Mouse (Mus musculus): ENCODE measurements around the gene Pola2. TPM values are rescaled to one million over a fixed set of nuclear protein-coding genes. Genes with fewer than 3 reads are reported as not detected.

Gene Pola2
- total RNA-seq, 2 experiments from 2014 or later = 8.6 to 11.6 TPM

DNA sequence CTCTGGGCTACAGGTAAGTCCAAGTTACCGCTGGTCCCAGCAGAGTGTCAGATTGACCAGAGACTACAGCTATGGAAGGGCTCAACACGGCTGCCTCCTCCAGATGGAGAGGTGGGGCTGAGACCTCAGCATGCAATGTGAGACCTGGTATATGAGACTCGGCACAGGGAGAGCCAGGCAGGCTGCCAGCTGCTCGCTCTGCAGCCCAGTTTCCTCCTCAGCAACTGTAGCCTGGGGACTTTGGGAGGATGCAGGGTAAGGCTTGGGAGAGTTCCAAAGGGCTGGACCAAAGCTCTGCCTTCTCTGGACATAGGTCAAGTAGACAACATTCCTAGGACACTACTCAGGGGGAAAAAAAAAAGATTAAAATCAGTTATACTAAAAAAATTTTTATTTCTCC, 23.8 kb downstream of the Pola2 start:
- intact Hi-C loops (cut with DNase I) = no loop called here
- DNase-seq = peak; percentile 86 to 88

- intact Hi-C loops (cut with DNase I) = no loop called here
- no peak for DNase-seq
Measured at GRCm38 (mm10) chr19:5939715-5940114, 24.3 kb downstream of the Pola2 start.

DNA sequence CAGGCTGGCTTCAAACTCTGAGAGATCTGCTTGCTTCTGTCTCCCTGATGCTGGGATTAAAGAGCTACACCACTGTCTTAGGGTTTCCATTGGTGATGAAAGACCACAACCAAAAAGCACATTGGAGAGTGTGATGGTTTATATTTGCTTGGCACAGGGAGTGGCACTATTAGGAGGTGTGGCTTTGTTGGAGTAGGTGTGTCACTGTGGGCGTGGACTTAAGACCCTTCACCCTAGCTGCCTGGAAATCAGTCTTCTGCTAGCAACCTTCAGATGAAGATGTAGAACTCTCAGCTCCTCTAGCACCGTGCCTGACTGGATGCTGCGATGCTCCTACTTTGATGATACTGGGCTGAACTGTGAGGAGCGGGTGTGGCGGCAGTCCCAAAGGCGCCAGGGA, 25.5 kb downstream of the Pola2 start:
- intact Hi-C loops (cut with DNase I) = no loop called here
- DNase-seq = no peak

GRCm38 (mm10) chr19:5937836-5938406, 26.1 kb downstream of the Pola2 start:
- DNase-seq = no peak
- intact Hi-C loops (cut with DNase I) = no loop called here

- no peak for DNase-seq
- intact Hi-C loops (cut with DNase I) = no loop called here
Measured at GRCm38 (mm10) chr19:5937095-5937835, 26.7 kb downstream of the Pola2 start.

GRCm38 (mm10) chr19:5935691-5936090, 28.3 kb downstream of the Pola2 start:
- DNase-seq = no peak
- intact Hi-C loops (cut with DNase I) = no loop called here

DNA sequence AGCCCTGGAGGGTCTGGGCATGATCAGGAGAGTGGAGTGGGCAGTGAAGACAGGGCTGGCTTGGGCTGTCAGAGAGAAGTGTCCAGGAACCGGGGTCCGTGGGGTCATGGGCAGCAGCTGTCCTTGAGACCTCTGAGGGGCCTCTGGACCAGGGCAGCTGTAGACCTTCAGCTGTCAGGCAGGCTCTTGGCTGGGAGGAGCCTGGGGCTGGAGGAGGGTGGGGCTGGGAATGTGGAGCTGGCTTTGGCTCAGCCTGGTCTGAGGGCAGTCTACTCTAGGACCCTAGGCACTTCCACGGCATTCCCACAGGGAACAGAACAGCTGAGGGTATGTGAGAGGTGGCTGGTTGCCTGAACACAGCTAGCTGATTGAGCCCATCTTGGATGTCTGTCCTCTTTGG, 28.7 kb downstream of the Pola2 start:
- intact Hi-C loops (cut with DNase I) = no loop called here
- peak in 1 of 2 experiments; percentile 38 for DNase-seq

DNA sequence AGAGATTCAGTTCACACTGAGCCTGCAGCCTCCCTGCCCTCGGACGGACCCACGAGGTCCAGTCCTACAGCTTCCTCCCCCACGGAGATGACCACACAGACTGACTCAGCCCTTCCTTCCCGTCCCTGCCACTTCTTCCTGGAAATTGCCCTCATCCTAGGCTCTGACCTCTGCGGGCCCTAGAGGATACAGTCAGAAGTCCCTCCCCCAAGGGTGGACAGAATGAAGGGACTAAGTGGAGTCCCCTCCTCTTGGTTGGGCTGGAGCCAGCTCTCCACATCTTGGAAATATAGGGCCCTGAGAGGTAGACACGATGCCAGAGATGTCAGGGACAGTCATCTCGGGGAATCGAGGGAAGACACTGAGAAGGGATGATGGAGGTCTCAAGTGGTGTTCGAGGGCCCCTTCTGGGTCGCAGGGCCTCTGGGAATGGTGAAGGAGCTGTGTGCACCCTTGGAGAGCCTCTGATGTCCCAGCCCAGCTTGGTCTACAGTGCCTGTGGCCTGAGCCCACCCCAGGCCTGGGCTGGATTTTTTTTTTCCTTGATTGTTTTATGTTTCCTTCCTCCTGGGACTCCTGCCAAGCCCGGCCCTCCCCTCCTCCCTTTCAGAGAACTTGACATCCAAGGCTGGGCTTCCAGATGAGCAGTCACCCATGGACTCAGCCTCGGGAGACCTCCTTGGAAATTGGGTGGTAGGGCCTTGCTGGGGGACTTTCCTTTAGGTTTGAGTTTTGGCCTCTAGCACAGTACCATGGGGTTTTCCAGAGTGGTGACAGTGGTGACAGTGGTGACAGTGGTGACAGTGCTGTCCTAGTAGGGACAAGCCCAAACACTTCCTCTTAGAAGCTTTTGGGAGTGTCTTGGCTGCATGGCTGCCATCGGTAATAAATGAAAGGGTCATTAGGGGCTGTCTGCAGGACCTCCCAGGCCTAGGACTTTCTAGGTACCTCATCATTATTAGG, 34.1 kb downstream of the Pola2 start:
- DNase-seq = peak in 1 of 2 experiments; percentile 54
- intact Hi-C loops (cut with DNase I) = no loop called here

GRCm38 (mm10) chr19:5928546-5928945, 35.5 kb downstream of the Pola2 start:
- intact Hi-C loops (cut with DNase I) = no loop called here
- no peak for DNase-seq

- no peak for DNase-seq
Measured at GRCm38 (mm10) chr19:5928104-5928503, 35.9 kb downstream of the Pola2 start.

GRCm38 (mm10) chr19:5927532-5927931, 36.5 kb downstream of the Pola2 start:
- intact Hi-C loops (cut with DNase I) = no loop called here
- DNase-seq = no peak

More at GRCm38 (mm10) chr19:5928104-5928503, 35.9 kb downstream of the Pola2 start:
- intact Hi-C loops (cut with DNase I) = no loop called here

DNA sequence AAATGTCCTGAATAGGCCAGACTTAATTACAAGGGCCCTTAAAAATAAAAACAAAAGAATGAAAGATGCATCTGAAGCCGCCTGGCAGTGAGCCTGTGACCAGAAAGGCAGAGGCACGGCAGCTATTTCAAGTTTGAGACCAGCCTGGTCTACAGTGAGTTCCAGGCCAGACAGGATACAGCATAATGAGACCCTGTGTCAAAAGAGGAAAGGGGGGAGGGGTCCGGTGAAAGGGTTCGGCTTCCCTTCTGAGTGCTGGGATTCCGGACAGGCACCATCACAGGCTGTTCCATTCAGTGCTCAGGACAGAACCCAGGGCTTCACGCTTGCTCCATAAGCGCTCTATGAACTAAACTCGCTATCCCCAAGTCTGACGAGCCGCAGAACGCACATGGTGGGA, 37.0 kb downstream of the Pola2 start:
- no peak for DNase-seq
- intact Hi-C loops (cut with DNase I) = no loop called here

DNA sequence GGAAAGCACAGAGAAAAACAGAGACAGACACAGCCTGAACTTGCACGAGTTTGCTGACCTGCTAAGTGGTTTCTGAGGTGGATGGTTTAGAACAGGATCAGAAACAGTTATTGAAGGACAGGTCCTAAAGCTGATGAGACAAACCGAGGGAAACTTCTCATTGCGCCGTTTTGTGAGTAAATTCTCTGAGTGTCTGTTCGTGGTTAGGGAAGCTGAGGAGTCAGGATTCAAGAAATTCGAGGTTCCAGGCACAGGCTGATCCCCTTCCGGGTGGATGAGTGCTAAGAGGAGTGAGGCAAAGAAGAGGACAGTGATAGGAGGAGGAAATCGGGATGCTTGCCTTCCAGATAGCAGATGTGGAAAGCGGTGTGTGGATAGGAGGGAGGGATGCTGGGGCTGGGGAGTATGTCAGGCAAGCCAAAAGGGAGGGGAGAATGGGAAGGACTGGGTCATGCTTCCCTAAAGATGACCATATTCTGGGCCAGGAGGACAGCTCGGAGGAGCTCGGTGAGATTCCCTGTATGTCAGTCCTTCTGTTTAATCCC, 38.6 kb downstream of the Pola2 start:
- DNase-seq = no peak
- intact Hi-C loops (cut with DNase I) = loop anchor here (2.0 kb wide), 1 partner anchor 17 kb away; no protein-coding TSS in a partner anchor

DNA sequence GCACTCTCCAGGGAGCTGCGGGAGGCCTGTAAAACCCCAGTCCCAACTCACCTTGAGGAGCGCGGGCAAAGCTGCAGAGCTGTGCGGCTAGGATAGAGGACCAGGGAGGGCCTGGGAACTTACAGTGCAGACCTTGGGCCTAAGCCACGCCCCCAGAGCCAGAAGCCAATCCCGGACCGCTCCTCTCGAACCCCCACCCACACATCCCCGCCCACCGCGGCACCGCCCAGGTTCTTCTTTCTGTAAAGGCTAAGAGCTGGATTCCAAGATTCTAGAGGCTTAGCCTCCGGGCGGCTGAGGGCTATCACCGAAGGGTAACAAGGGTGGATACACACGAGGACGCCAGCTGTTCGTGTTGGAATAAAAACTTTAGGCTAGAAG, 39.3 kb downstream of the Pola2 start, which contains the start of gene Cdc42ep2:
TSS of gene Cdc42ep2 (minus strand) at position 104 of the 381 bp plus-strand sequence.
- DNase-seq = peak; percentile 94 to 99
- intact Hi-C loops (cut with DNase I) = loop anchor here (1.0 to 5.0 kb wide), 3 partner anchors 18 to 93 kb away; partner anchors contain the start of gene Capn1

DNA sequence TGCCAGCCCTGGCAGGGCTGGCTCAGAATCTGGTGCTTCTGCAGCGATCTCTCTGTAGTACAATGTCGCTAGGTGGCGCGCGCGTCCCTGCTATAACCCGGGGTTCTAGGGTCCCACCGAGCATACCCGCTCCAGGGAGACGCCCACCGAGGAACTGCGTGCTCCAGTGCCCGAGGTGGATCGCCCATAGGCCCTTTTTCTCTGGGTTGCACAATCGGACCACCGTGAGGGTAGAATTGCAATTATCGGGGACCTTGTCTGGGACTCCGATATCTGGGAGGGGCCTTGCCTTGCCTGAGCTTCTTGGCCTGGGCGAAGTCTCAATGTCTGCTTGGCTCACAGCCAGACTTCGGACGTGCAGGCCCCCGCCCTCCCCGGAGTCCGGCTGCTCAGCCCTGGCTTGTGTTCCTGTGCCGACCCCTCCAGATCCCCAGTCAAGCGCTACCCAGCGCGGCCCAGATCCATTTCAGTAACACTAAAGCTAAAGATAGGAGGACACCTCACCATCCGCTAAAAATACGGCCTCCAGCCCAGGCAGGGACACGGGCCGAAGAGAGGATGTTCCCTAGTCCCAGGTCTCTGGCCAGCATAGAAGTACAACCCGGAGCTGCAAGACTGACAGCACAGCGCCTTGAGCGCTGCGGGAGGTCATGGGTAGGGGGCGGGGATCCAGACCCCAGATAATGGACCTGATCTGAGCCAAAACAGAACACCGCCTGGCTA, 39.9 kb downstream of the Pola2 start:
- intact Hi-C loops (cut with DNase I) = loop anchor here (1.0 to 5.0 kb wide), 3 partner anchors 19 to 93 kb away; partner anchors contain the start of gene Capn1
- DNase-seq = peak; percentile 91 to 93

DNA sequence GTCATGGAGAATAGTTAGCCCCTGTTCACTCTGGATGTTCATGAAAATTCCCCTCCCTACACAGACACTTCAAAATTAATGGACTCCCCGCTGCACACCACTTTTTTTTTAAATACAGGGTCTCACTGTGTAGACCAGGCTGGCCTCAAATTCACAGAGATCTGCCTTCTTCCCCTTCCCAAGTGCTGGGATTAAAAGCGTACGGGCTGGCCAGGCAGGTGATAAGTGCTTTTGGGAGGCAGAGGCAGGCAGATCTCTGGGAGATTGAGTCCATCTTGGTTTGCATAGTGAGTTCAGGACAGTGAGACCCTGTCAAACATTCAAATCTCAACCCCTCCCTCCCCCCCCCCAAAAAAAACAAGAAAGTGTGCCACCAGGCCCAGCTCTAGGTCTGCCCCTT, 41.0 kb downstream of the Pola2 start:
- no peak for DNase-seq
- intact Hi-C loops (cut with DNase I) = loop anchor here (5.0 kb wide), 1 partner anchor 94 kb away; the partner anchor contains the start of gene Capn1

GRCm38 (mm10) chr19:5922119-5922942, 41.7 kb downstream of the Pola2 start:
- intact Hi-C loops (cut with DNase I) = loop anchor here (5.0 kb wide), 1 partner anchor 95 kb away; the partner anchor contains the start of gene Capn1
- DNase-seq = peak in 1 of 2 experiments; percentile 48

DNA sequence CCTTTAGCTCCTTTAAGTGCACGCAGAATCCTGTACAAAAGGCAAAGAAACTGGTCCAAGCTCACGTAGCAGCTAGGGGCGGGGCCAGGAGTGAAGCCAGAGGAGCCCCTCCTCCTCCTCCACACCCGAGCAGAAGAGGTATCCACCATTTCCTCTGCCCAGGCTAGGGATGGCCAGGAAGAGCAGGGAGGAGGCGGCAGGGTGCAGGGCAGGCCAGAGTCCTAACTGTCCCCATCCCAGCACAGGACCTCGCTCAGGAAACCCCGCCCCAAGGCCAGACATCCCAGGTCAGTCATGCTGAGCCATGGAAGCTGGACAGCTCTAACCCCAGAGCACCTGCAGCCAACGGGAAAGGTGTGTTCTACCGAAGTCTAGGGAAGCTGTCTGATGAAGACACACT, 42.3 kb downstream of the Pola2 start:
- intact Hi-C loops (cut with DNase I) = loop anchor here (5.0 kb wide), 1 partner anchor 96 kb away; the partner anchor contains the start of gene Capn1

More for the DNA sequence above, 42.3 kb downstream of the Pola2 start:
- DNase-seq = no peak

All from gastrocnemius, postnatal 36 days (tissue).